Mouse (Mus musculus): ENCODE measurements around the gene Crcp. TPM values are rescaled to one million over a fixed set of nuclear protein-coding genes. Genes with fewer than 3 reads are reported as not detected.

Gene Crcp
- polyA plus RNA-seq, 1 experiment from 2014 or later, result 78.7 TPM

DNA sequence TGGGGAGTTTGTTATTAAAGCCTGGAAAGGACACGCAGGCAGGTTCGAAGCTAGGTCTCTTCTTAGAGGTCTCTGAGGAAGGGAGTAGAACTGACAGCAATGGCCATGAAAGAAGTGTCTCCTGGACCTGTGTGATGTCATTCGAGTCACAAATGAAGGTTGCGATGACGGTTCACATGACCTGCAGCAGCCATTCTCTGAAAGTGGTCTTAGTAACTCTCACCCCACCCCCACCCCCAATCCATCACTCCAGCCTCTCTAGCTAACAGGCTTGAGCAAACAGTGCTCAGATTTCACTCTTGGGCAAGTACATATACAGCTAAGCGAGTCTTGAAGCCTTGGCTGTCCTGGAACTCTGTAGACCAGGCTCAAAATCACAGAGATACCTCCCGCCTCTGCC lies 25.9 kb upstream of the Crcp start:
- ATAC-seq (ENCODE audit: low FRiP score), result no peak
- no peaks in the 10 kb centered on the region for H3K36me3 ChIP-seq
- no peaks in the 10 kb centered on the region for H3K27me3 ChIP-seq
- WGBS, result 61% methylated on average over 7 of the region's 7 CpGs
- peaks cover 18% of the 10 kb centered on the region for H3K4me1 ChIP-seq (replicated peaks)
- peaks cover 7% of the 10 kb centered on the region; the same call in 1 of the 2 replicates for H3K9me3 ChIP-seq
- H3K9ac ChIP-seq, result peak overlapping the region; percentile 79
- peak overlapping the region; percentile 72 for H3K4me2 ChIP-seq
- no peak overlapping the region for H3K27ac ChIP-seq
- H3K4me3 ChIP-seq, result peak overlapping the region; percentile 53

DNA sequence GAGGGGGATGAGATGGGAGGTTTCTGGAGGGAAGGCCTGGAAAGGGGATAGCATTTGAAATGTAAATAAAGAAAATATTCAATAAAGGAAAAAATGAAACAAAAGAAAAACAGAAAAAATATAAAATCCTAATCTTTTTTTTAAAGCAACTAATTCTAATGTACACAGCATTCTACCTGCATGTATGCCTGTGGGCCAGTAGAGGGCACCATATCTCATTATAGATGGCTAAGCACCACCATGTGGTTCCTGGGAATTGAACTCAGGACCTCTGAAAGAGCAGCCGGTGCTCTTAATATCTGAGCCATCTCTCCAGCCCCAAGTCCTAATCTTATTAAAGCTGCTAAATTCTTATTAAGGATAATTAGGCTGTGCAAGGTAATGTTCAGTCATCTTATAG lies 21.7 kb upstream of the Crcp start:
- no peak overlapping the region for H3K27ac ChIP-seq
- ATAC-seq (ENCODE audit: low FRiP score), result no peak
- no peaks in the 10 kb centered on the region for H3K27me3 ChIP-seq
- no peak overlapping the region for H3K9ac ChIP-seq
- no peak overlapping the region for H3K4me3 ChIP-seq
- peaks cover 17% of the 10 kb centered on the region for H3K36me3 ChIP-seq
- H3K4me2 ChIP-seq, result no peak overlapping the region
- peaks cover 14% of the 10 kb centered on the region for H3K9me3 ChIP-seq
- 93% methylated on average over 1 of the region's 1 CpGs for WGBS
- peaks cover 7% of the 10 kb centered on the region for H3K4me1 ChIP-seq (replicated peaks)

DNA sequence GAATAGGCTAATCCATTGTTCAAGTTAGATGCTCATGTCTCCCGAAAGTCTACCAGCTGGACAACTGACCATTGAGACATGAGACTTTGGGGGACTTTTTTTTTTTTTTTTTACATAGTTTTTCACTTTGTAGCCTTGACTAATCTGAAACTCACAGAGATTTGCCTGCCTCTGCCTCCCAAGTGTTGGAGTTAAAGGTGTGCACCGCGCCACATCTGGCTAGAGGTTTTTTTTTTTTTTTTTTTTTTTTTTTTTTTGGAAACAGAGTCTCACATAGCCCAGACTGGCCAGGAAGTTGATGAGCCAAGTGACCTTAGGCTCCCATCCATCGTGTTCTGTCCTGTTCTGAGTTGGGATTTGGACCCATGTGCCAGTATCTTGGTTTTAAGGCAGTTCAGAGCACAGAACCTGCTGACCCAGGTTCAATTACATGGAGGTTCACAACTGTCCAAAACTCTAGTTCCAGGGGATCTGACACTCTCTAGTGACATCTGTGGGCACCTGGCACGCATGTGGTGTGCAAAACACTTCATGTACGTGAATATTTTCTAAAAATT lies 21.0 kb upstream of the Crcp start:
- no peak overlapping the region for H3K9ac ChIP-seq
- ATAC-seq (ENCODE audit: low FRiP score), result no peak
- H3K27ac ChIP-seq, result no peak overlapping the region
- no peak overlapping the region for H3K4me3 ChIP-seq
- H3K36me3 ChIP-seq, result peaks cover 23% of the 10 kb centered on the region
- no peak overlapping the region for H3K4me2 ChIP-seq
- WGBS, result 80% methylated on average over 6 of the region's 6 CpGs
- H3K27me3 ChIP-seq, result no peaks in the 10 kb centered on the region
- H3K4me1 ChIP-seq (replicated peaks), result 0 out of 2 replicates have a peak, but pooled peaks cover under 1% of the 10 kb centered on the region
- peaks cover 14% of the 10 kb centered on the region for H3K9me3 ChIP-seq

DNA sequence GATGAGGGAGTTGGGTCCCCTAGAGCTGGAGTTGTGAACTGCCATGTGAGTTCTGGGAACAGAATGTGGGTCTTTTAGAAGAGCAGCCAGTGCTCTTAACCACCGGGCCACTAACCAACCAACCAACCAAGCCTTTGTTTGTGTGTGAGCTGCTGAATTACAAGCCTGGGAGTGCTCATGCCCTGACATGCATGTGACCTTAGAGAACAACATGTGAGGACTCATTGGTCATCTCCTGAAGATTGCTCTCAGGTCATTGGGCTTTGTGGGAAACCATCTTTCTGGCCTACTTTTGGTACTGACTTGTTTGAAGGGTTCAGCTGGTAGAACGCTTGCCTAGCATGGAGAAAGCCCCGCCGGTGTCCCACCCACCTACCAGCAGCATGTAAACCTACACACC lies 19.3 kb upstream of the Crcp start:
- no peak for ATAC-seq (ENCODE audit: low FRiP score)
- 97% methylated on average over 4 of the region's 4 CpGs for WGBS
- Histone ChIP-seq H3K9ac (no peak overlapping the region), H3K27me3 (no peaks in the 10 kb centered on the region), H3K27ac (no peak overlapping the region), H3K9me3 (peaks cover 14% of the 10 kb centered on the region), H3K4me1 (replicated peaks) (no peaks in the 10 kb centered on the region), H3K4me3 (no peak overlapping the region), H3K4me2 (no peak overlapping the region), H3K36me3 (peaks cover 31% of the 10 kb centered on the region)

DNA sequence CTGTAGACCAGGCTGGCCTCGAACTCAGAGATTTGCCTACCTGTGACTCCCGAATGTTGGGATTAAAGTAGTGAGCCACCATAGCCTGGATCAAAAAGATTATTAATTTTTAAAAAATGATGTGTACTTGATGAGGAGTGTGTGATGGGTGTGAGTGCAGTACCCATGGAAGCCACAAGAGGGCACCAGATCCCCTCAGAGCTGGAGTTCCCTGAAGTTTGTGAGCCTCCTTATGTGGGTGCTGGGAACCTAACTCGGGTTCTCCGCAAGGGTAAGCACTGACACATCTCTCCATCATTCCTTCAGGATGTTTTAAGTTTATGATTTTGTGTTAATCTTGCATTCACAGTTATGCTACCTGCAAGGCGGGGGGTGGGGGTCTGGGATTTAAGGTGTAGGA lies 18.1 kb upstream of the Crcp start:
- H3K9ac ChIP-seq, result no peak overlapping the region
- no peaks in the 10 kb centered on the region for H3K27me3 ChIP-seq
- WGBS, result 96% methylated on average over 5 of the region's 5 CpGs
- H3K36me3 ChIP-seq, result peaks cover 43% of the 10 kb centered on the region
- no peak overlapping the region for H3K27ac ChIP-seq
- no peak for ATAC-seq (ENCODE audit: low FRiP score)
- no peaks in the 10 kb centered on the region for H3K4me1 ChIP-seq (replicated peaks)
- H3K4me3 ChIP-seq, result no peak overlapping the region
- H3K4me2 ChIP-seq, result no peak overlapping the region
- peaks cover 7% of the 10 kb centered on the region; the same call in 1 of the 2 replicates for H3K9me3 ChIP-seq

DNA sequence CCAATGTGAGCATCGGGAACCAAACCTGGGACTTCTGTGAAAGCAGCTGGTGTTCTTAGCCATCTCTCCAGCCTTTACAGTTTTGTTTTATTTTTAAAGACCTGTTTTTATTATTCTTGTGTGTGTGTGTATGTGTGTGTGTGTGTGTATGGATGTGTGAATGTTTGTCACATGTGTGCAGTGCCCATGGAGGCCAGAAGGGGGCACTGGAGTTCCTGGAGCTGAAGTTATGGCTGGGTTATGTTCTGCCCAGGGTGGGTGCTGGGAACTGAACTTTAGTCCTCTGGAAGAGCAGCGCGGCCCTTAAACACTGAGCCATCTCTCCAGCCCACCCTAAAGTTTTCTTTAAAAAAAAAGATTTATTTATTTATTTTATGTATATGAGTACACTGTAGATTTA lies 14.0 kb upstream of the Crcp start:
- Histone ChIP-seq H3K27me3 (no peaks in the 10 kb centered on the region), H3K4me3 (no peak overlapping the region), H3K4me2 (no peak overlapping the region), H3K36me3 (peaks cover 57% of the 10 kb centered on the region), H3K9ac (no peak overlapping the region), H3K27ac (no peak overlapping the region), H3K4me1 (replicated peaks) (no peaks in the 10 kb centered on the region), H3K9me3 (peaks cover 7% of the 10 kb centered on the region; the same call in 1 of the 2 replicates)
- WGBS, result 98% methylated on average over 3 of the region's 3 CpGs
- no peak for ATAC-seq (ENCODE audit: low FRiP score)

DNA sequence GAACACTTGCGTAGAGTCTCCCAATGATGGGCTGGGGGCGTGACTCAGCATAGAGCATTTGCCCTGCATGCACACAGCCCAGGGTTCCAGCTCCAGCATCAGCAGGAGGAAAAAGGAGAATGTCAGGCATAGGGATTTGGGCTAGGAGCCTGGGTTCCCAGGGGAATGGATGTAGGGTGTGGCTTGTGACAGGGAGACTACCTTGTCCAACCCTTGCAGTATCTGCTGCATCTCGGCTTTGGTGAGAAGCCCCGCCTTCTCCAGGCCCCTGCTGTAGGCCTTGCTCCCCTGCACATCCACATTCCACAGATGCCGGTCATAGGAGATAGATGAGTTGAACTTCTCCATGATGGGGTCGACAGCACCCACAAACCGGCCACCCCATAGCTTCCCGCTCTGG lies 9.6 kb upstream of the Crcp start:
- WGBS, result 84% methylated on average over 8 of the region's 8 CpGs
- no peaks in the 10 kb centered on the region for H3K9me3 ChIP-seq

DNA sequence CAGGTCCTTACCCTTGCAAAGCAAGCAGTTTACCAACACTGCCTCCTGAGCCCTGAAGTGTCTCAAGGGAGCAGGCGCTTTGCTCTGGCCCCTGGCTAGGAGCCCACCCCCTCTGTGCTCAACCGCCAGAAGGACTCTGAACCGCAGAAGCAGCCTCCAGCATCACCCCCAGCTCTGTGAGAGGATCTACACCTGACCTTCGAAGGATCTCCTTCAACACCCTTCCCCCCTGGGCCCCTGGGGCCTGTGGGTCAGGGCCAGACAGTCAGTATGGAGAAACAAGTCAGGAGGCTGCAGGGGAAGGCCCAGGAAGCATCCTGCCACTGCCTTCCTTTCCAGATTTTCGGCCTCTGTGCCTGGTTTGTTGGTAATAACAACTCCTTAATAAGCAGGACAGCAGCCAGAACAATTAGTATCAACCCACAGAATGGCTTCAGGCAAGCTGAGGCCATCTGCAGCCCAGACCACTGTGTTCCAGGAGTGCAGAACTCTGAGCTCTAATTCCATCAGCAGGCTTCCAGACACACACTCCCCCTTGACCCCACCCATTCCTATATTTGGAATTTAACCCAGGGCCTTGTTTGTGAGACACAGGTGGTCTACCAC lies 7.6 kb upstream of the Crcp start:
- Histone ChIP-seq H3K4me1 (replicated peaks) (peaks cover 14% of the 10 kb centered on the region), H3K36me3 (peaks cover 12% of the 10 kb centered on the region; the same call in 1 of the 2 replicates), H3K27ac (no peak overlapping the region), H3K9me3 (no peaks in the 10 kb centered on the region), H3K4me2 (no peak overlapping the region), H3K27me3 (peaks cover 4% of the 10 kb centered on the region; the same call in 1 of the 2 replicates), H3K4me3 (no peak overlapping the region), H3K9ac (peak overlapping the region; percentile 21; the same call in 1 of the 2 replicates)
- WGBS, result 63% methylated on average over 5 of the region's 5 CpGs
- ATAC-seq (ENCODE audit: low FRiP score), result no peak

More for the DNA sequence above, 9.6 kb upstream of the Crcp start:
- no peak overlapping the region for H3K4me2 ChIP-seq
- no peak overlapping the region for H3K27ac ChIP-seq
- no peak overlapping the region for H3K9ac ChIP-seq
- H3K36me3 ChIP-seq, result peaks cover 28% of the 10 kb centered on the region
- no peak overlapping the region for H3K4me3 ChIP-seq
- peaks cover 11% of the 10 kb centered on the region for H3K4me1 ChIP-seq (replicated peaks)
- no peak for ATAC-seq (ENCODE audit: low FRiP score)
- no peaks in the 10 kb centered on the region for H3K27me3 ChIP-seq

DNA sequence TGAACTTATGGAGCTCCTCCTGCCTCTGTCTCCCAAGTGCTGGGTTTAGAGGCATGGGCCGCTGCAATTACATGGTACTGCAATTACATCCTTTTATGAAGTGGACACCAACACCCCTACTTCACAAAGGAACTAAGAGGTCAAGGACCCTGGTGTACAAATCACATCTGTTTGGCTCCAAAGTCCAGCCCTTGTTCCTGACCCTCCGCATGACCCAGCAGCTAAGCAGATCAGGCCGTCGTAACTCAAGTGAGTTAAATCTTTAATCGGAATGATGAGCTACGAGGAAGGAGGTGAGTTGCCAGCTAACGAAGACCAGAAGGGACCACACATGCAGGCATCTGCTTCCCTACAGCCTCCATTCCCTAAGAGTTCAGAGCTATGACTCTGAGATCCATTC lies 6.7 kb upstream of the Crcp start:
- Histone ChIP-seq H3K4me1 (replicated peaks) (peaks cover 14% of the 10 kb centered on the region), H3K27me3 (peaks cover 9% of the 10 kb centered on the region; the same call in 1 of the 2 replicates), H3K9ac (no peak overlapping the region), H3K9me3 (no peaks in the 10 kb centered on the region), H3K4me2 (no peak overlapping the region), H3K27ac (no peak overlapping the region), H3K36me3 (peaks cover 9% of the 10 kb centered on the region; the same call in 1 of the 2 replicates), H3K4me3 (no peak overlapping the region)
- ATAC-seq (ENCODE audit: low FRiP score), result no peak
- 88% methylated on average over 7 of the region's 7 CpGs for WGBS

DNA sequence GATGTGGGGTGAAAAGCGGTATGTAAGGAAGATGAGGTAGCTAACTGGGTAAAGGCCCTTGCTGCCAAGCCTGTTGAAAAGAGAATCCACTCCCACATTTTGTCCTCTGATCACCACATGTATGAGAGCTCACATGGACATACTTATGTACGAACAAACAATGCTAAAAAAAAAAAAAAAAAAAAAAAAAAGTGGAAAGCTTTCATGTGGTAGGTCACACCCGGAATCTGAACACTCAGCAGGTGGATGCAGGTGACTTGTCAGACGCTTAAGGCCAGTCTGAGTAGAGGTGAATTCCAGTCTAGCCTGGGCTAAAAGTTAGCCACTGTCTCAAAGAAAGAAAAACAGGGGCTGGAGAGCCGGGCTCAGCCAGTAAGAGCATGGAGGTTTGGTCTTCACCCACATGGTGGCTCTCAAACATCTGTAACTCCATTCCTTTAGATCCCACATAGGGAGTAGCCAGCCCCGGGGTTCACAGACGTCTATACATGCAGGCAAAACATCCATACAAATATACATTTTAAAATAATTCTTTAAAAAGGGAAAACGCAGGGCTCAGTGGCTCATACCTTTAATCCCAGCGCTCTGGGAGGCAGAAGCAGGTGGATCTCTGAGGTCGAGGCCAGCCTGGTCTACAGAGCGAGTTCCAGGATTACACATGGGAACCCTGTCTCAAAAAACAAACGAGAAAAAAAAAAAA lies 5.9 kb upstream of the Crcp start:
- peak overlapping the region; percentile 87 for H3K4me2 ChIP-seq
- peaks cover 14% of the 10 kb centered on the region for H3K4me1 ChIP-seq (replicated peaks)
- no peak overlapping the region for H3K27ac ChIP-seq
- no peak for ATAC-seq (ENCODE audit: low FRiP score)
- WGBS, result 43% methylated on average over 12 of the region's 12 CpGs
- H3K9me3 ChIP-seq, result no peaks in the 10 kb centered on the region
- H3K27me3 ChIP-seq, result peaks cover 11% of the 10 kb centered on the region; the same call in 1 of the 2 replicates
- H3K36me3 ChIP-seq, result 0 out of 2 replicates have a peak, but pooled peaks cover 1% of the 10 kb centered on the region
- peak overlapping the region; percentile 58 for H3K4me3 ChIP-seq
- peak overlapping the region; percentile 77; the same call in 1 of the 2 replicates for H3K9ac ChIP-seq

DNA sequence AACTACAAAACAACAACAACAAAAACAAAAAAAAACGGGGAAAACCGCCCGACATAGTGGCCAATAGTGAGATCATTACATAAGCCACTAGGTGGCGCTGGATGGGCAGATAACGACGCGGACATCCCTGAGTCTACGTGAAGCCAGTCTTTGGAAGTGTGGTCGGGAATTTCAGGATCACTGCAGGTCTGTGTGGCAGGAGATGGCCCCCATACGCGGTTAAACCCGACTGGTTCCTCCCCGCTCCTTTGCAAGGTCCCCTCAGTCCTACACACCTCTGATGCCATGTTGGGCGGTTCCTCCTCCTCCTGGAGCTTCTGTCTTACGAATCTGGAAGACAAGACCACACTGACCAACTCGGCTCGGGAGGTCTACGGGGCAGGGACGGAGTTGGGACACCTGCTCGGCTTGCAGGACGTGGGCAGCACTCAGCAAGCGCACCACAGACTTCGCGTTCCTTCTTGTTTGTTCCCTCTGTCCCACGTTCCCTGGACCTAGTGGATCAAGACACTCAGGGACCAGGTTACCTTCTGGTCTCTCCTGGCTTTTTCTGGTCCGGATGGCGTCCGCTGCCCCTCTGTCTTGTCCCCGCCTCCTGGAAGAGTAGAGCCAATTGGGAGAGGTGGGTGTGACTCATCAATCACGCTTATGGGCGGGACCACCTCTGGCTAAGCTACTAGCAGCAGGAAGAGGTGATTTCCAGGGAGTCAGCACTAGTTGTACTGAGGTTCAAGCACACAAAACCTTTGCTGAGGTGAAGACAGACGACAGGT lies 5.1 kb upstream of the Crcp start:
- peaks cover 14% of the 10 kb centered on the region for H3K4me1 ChIP-seq (replicated peaks)
- H3K4me2 ChIP-seq, result peak overlapping the region; percentile 87
- under 1% methylated on average over 32 of the region's 32 CpGs for WGBS
- peak overlapping the region; percentile 77 for H3K9ac ChIP-seq
- no peaks in the 10 kb centered on the region for H3K9me3 ChIP-seq
- peak overlapping the region; percentile 58 for H3K4me3 ChIP-seq
- H3K27me3 ChIP-seq, result peaks cover 11% of the 10 kb centered on the region; the same call in 1 of the 2 replicates
- H3K36me3 ChIP-seq, result no peaks in the 10 kb centered on the region
- H3K27ac ChIP-seq, result peak overlapping the region; percentile 85
- peak; percentile 87 for ATAC-seq (ENCODE audit: low FRiP score)

DNA sequence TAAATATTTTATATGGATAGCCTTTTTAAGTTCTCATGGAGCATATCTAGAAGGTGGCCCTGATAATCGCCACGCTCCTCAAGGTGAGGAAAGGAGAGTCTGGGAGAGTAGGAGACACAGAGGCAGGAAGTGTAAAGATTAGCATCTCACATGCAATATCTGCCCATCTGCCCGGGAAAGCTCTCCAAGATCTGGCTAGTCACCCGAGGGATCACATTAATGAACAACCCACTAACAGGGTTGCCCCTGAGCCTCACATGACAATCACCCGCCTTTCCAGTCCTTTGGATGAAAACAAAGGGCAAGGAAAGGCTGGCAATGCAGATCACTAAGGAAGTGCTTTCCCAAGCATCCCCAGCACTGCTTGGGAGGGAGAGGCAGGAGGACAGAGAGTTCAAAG lies 2.0 kb upstream of the Crcp start:
- Histone ChIP-seq H3K27ac (no peak overlapping the region), H3K4me2 (no peak overlapping the region), H3K4me3 (no peak overlapping the region), H3K9ac (no peak overlapping the region), H3K27me3 (peaks cover 11% of the 10 kb centered on the region; the same call in 1 of the 2 replicates), H3K4me1 (replicated peaks) (peaks cover 16% of the 10 kb centered on the region), H3K36me3 (no peaks in the 10 kb centered on the region), H3K9me3 (no peaks in the 10 kb centered on the region)
- no peak for ATAC-seq (ENCODE audit: low FRiP score)
- 71% methylated on average over 5 of the region's 5 CpGs for WGBS
